Mouse (Mus musculus) cerebellum, adult 11-12 months (tissue): ENCODE measurements around the gene Zfp202.
"Not testable (repeated sequence)": the region's sequence is repeated elsewhere in the genome, so short reads cannot be mapped to it uniquely, and the experiment has no call there.

Experiments used
- DNase-seq: peaks from one replicate; pipeline ENCODE4 v3.0.0; 2022

The Zfp202 gene

DNA sequence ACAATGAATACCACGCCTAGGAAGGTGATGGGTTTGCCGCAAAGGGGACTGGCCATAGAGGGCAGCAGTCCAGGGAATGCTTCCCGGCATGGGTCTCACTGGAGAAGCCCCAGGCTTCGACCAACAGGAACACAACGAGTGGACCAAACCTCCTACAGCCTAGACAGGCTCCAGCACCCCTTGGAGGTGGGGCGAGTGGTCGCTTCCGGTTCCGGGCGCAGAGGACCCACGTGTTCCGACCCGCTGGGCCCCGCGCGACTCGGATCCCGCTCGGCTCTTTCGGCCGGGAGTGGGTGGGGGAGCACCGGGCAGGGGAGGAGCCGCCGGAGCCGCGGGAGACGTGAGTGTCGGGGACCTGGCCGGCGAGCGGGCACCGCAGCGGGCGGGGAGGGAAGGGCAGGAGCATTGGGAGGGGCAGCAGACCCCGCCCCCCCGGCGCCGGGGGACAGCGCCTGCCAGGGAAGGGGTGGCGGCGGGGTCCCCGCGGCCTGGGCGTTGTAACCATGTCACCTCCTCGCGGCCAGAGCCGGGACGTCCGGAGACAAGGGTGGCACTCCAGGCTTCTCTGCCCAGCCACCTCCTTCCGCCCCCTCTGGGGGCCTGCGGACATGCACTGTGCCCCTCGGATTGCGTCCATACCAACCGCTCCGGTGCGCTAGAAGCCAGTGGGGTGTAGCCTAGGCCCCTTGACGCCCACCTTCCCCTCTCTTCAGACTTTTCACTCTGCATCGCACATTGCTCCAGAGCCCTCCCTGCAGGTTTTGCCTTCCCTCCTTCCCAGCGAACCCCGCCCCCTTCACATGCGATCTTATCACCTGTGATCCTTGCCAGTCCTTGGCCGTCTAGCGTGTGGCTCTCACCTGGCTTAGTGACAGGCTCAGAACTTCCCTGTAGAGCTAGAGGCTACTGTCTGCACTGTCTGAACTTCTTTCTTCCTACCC, at the start of gene Zfp202:
TSS of gene Zfp202 (plus strand) at position 219 of the 941 bp plus-strand sequence.
- DNase-seq = peak; percentile 84

GRCm38 (mm10) chr9:40155118-40155644, 36.9 kb upstream of the Zfp202 start:
- DNase-seq = no peak

DNA sequence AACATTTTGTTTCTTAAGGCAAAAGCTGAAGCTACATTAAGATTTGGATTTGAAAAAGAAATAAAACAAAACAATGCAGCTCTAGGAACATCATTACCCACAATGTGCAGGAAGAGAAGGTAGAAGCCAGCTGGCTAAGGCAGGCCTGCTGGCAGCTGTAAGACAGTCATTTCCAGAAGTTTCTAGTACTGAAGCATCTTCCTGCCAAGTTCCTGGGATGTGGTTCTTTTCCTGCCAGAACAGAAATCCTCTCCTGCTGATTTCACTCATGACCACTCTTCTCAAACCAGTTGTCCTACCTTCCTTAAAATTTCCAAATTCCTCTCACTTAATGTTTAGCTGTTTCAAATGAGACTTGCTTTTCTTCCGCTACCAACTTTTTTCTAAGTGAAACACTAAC, 25.7 kb upstream of the Zfp202 start:
- no peak for DNase-seq

DNA sequence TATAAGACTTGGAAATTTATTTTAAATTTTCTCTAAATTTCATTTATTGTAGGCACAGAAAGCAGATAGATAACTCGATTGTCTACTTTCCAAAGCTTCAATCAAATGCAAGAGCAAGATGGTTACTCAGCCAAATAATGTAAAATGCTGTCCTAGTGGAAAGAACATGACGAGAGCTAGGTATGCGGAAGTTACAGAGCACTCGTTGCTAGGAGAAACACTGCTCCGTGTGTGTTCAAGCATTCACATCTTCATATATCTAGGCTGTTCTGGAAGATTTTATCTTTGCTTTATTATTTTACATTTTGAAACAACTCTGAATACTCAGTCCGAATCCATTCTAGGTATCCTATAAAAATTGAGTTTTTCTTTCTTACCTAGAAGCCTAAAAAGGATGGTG, 15.1 kb upstream of the Zfp202 start:
- DNase-seq = no peak

DNA sequence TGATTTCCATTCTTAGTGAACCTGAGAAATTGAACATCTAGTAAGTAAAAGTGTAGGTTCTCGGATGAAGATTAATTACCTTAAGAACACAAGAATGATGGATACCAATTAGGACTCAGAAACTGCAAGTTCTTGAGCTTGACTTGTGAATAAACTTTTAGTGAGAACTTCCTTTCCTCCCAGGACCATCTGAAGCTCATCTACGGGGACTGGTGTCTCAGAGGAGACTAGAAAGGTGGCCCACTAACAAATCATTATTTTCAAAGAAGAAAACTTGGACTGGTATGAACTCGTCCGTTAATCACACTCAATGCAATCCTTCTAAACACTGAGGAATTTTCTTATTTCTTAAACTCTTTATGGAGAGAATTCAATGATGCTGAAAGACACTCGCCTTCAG, 11.5 kb upstream of the Zfp202 start, which contains the start of gene Olfr986:
TSS of gene Olfr986 (plus strand) at position 301 of the 400 bp plus-strand sequence.
- no peak for DNase-seq

DNA sequence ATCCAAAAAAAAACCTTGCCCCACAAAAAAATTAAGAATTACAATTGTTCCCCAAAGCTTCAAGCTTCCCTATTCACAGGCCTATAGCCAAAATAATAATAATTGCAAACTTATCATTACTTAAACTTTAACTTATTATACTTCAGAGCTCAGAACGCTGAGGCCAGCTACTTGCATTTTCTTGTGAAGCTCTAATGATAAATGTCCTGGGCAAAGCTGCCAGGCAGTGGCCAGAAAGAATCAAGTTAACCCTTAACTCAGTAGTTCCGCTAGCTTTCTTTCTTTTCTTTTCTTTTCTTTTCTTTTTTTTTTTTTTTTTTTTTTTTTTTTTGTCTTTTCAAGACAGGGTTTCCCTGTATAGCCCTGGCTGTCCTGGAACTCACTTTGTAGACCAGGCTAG, 7.0 kb upstream of the Zfp202 start:
- DNase-seq = not testable (repeated sequence)

GRCm38 (mm10) chr9:40191086-40191876, 835 bp upstream of the Zfp202 start:
- DNase-seq = no peak

DNA sequence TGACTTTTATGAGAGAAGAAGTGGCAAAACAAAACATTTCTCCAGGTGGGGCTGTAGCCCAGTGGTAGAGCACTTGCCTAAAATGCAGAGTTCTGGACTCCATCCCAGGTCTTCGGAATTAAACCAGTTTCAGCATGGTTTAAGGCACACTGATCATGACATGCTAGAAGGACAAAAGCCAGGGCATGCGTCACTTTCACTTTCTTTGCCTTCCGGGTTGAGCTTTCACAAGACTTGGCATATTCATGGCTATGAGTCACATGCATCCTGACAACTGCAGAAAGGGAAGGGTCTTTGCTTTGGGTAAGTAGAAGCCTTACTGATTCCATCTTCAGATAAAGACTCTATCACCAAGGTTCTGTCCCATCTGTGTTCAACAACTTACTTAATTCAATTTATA, 3.9 kb downstream of the Zfp202 start:
- no peak for DNase-seq

GRCm38 (mm10) chr9:40206546-40206950, 14.4 kb downstream of the Zfp202 start:
- DNase-seq = no peak

- DNase-seq = no peak
Observed at GRCm38 (mm10) chr9:40210744-40211143, 18.6 kb downstream of the Zfp202 start.

- DNase-seq = no peak
Observed at GRCm38 (mm10) chr9:40214058-40214457, 21.9 kb downstream of the Zfp202 start.

GRCm38 (mm10) chr9:40216651-40217050, 24.5 kb downstream of the Zfp202 start:
- no peak for DNase-seq

DNA sequence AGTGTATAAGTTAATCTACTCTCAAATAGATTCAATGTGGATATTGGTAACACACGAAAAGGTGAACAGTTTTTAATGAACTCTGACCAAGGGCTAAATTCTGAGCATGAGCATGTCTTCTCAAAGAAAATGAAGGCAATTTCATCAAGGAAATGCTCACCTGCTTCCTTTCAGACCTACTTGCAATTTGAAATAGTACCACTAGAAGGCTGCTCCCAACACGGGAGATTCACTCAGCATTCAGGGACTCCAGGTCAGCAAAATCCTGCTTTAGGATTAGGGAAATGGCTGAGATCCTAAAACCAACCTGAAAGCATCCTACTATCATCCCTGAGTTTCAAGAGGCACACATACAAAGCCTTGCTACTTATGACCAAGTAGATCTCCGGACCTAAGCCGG, 32.2 kb downstream of the Zfp202 start:
- DNase-seq = no peak

DNA sequence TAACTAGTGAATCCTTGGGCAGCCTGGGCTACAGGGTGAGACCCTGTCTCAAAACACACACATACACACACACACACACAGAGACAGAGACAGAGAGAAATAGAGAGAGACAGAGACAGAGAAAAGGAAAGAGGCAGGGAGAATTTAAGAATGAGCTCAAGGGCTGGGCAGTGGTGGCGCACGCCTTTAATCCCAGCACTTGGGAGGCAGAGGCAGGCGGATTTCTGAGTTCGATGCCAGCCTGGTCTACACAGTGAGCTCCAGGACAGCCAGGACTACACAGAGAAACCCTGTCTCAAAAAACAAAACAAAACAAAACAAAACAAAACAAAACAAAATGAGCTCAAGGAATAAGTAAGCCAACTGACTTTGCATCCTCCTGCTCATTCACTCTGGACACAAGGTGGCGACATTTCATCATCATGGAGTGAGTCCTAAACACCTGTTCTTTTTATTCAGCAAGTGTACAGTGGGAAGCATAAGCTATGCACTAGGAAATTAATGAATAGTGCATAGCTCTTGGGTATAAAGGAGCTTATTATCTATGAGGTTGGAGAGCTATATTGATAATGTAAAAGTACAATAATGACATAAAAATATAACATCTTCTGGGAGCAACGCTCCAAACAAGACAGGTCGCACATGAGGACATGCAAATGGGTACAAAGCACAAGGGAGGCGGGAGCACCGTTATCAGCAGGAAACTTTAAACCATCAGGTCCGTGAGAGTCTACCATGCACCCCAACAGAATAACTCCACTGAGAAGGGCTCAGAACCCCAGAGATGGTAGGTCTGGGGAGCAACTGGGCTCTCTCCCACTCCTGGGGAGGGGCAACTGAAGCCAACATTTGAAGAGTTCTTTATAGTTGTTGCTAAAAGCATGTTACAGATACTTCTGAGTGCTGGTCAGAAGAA, 36.0 kb downstream of the Zfp202 start:
- no peak for DNase-seq

GRCm38 (mm10) chr9:40228804-40229331, 36.8 kb downstream of the Zfp202 start:
- no peak for DNase-seq

DNA sequence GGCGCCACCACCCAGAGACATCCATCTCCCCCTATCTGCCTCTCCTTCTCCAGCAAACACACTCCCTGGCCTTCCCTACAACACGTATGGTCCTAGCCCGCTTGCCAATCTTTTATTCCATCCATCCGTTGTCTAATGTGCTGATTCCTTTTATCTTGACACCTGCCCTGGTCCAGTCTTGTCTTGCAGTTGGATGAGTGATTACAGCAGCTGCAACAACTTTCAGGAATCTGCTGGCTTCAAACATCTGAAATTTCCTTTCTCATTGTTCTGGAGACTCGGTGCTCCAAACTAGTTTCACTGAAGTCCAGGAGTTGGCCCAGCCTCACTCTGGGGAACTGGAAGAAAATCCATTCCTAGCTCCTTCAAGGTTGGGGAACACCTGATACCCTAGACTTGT, 37.4 kb downstream of the Zfp202 start:
- no peak for DNase-seq

DNA sequence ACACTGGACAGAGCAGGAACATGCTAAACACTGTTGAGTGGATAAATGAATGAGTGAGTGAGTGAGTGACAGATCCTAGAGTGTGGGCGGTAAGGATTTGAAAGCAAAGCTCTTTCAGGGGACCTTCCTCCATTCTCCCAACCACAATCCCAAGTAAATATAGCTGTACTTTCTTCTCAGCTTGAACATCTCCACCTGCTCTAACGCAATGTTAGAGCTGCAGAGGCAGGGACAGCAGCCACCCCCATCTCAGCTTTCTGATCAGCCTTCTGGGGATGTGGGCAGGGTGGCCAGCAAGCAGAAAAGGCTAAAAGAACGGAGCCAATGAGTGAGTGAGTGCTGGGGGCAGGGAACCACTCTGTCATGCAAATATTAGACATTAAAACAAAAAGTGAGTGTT, 38.9 kb downstream of the Zfp202 start:
- DNase-seq = no peak

GRCm38 (mm10) chr9:40234233-40235072, 42.3 kb downstream of the Zfp202 start:
- DNase-seq = no peak

DNA sequence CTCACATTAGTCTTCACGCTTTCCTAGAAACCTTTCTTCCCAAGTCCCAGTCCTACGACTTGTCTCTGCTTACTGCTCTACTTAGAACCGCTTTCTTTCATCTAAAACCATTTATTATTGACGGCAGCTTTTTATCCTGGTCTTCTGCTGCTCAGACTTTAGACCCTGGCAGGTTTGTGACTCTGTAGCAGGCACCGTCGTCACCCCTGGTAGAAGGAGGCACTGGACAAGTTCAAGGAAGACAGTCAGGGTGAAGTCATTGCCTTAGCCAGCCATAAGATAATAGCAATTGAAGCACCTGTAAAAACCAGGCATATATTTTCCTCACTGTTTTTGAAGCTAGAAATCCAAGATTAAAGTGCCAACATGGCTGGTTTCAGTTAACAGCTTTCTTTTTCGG, 43.1 kb downstream of the Zfp202 start:
- no peak for DNase-seq

GRCm38 (mm10) chr9:40239749-40240148, 47.6 kb downstream of the Zfp202 start:
- DNase-seq = no peak

DNA sequence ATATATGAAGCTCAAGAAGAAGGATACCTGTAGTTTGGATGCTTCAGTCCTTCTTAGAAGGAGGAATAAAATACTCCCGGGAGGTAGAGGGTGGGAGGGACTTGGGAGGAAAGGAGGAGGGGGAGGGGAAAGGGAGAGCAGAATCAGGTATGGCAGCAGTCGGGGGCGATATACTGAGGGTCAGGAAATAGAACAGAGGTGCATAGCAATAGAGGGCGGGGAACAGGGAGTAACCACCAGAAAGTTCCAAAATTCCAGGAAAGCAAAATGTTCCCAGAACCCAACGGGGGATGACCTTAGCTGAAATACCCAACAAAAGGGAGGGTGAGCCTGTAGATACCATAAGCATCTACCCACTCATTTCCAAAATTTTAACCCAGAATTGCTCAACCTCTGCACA, 48.2 kb downstream of the Zfp202 start:
- DNase-seq = no peak
